Mouse (Mus musculus): ENCODE results near the gene Rilpl1.
A peak's percentile ranks its signal among the peaks of the same experiment; 100 is the strongest.
"Not testable (repeated sequence)": the region's sequence is repeated elsewhere in the genome, so short reads cannot be mapped to it uniquely, and the experiment has no call there.

Rilpl1 gene

DNA sequence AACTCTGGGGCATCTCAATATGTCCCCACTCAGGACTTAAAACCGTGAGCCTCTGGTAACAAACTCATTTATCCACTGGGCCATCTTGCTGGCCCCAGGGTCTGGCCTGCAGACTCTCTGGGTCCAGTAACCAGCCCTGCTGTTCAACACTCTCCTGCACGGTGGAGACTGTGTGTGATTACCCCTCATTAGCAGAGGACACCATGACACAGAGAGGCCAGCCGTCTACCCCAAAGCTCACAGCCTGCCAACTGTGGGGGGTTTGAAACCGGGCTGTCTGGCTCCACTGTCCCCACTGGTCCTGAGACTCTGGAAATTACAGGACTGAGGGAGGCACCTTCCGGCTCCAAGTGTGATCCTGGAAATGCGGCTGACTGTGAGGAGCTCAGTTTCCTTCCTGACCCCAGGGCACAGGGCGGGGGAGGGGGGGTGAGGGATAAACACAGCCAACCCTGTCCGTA lies 2.0 kb downstream of the Rilpl1 start:
- DNase-seq (ENCODE audit: low read depth) = no peak

DNA sequence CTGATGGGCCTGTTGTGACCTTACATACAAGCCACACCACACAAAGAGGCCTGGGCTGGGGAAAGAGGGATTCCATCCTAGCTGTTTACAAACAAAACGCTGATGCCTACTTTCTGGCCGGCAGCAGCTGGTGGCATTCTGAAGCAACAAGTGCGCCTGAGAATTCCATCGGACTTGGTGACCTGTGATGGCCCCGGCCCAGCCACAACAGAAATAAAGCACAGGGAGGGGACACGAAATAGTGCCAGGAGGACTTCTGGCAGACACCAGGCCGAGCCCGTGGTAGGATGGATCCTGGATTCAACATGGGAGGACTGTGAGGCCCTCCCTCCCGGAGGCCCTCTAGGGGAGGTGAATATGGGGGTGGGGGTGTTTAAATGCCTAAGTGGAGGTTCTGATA lies 2.4 kb downstream of the Rilpl1 start:
- no peak for DNase-seq (ENCODE audit: low read depth)

DNA sequence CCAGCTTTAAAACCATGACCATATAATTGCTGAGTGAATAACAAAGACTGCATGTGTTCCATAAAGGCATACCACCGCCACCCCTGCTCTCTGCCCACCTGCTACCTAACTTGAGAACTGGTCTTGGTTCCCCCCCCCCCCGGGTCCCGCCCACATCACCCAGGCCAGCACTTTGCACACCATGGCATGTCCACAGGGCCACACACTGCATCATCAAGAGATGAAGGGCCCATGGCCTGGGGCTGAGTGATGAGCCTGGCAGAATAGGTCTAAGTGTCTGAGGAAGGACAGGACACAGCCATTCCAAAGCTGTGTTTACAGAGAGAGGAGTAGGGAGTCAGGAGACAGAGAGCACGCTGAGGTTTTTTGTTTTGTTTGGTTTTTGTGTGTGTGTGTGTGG lies 2.8 kb downstream of the Rilpl1 start:
- no peak for DNase-seq (ENCODE audit: low read depth)

DNA sequence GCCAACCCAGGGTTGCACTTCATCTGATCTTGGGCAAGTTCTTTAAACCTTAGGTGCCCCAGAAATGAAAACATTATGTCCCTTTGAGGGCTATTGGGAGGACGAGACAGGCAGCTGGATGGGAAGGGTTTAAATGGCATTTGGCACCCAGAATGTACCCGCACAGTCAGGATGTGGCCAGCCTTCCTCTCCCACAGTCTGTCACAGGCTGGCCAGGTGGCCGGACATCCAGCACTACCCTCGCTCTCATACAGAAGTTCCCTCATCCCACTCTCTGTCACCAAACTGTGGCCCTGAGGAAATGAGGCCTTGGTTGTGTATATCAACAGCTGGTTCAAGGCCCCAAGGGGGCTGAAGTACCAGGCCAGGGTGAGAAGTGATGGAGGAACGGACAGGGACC lies 6.2 kb downstream of the Rilpl1 start:
- DNase-seq (ENCODE audit: low read depth) = peak; percentile 78

DNA sequence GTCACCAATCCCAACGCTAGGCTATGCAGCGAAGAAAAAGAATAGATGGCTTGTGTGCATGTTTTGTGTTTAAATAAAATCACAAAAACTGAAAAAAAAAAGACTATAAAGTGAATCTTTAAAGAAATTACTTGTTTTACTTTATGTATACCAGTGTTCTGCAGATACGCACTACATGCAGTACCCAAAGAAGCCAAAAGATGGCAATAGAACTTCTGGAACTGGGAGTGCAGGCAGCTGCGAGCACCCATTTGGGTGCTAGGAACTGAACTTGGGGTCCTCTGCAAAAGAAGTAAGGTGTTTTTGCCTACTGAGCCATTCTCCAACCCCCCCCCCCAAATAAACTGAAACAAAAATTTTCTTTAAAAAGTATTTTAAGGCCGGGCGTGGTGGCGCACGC lies 8.2 kb downstream of the Rilpl1 start:
- DNase-seq (ENCODE audit: low read depth) = peak; percentile 55

DNA sequence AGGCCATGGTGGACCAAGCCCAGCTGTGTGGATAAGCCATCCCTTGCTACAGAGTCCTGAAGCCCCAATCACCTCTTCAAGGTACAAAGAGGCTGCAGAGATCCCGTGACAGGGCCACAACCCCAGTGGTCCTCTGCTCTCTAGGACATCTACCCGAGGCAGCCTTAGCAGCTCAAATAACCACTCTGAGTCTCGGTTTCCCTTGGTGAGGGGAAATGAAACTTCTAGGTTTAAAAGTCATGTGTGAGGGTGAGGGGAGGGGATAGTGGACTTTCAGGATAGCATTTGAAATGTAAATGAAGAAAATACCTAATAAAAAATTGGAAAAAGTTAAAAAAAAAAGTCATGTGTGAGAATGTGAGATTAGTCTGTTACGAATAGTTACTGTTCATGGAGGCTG lies 9.6 kb downstream of the Rilpl1 start:
- DNase-seq (ENCODE audit: low read depth) = no peak

DNA sequence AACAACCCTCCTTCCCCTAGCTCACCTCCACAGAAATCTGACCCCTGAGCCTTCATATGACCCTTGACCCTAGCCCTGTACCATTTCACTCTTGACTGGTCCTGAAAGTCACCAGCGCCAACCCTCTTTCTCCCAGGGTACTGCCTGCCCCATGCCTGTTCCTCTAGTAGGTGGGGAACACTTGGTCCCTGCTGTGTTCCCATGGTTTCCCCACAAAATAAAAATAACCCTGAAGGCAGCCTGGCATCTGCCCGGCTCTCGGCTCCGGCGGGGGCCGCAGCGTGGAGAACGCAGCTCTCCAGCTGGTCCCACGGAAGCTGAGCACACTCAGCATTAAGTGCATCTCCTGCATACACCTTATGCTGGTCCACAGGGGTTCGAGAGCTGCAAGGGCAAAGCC lies 12.5 kb downstream of the Rilpl1 start:
- DNase-seq (ENCODE audit: low read depth) = no peak

DNA sequence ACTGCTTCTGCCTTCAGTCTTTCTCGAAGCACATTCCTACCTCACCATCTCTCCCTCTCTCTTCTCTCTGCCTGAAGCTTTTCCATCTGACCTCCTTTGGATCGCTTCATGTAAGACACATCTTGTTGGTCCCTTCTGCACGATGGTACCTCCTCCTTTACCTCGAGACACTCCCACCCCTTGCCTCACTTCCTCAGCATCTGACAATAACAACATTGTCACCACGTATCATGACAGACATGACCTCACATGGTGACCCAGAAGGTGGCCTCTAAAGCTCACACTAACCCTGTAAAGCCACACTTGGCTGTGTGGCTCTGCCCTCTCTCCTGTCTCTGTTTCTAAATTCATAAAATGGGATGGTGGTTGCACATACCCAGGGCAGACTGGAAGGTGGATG lies 15.4 kb downstream of the Rilpl1 start:
- DNase-seq (ENCODE audit: low read depth) = peak; percentile 34

DNA sequence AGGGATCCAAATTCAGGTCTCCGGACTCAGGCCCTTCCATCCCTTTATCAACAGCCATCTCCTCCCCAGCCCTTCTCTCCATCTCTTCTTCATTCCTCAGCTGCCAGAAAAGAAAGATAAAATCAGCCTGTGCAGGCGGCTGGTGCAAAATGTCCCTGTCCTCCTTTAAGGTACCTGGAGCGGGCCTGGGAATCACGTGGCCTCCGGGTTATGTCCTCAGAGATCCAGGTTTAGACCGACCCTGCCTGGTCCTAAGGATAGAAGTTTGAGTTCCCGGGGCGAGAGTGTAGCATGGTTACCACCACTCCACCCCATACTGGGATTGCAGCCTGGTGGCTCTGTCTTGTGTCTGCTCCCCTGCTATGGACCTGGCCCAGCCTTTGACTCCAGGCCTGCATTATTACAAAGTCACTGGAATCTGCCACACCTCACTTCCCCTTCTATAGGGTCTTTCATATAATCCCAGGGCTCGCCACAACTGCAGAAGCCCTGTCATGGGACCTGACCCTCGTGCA lies 20.6 kb downstream of the Rilpl1 start:
- DNase-seq (ENCODE audit: low read depth) = no peak

DNA sequence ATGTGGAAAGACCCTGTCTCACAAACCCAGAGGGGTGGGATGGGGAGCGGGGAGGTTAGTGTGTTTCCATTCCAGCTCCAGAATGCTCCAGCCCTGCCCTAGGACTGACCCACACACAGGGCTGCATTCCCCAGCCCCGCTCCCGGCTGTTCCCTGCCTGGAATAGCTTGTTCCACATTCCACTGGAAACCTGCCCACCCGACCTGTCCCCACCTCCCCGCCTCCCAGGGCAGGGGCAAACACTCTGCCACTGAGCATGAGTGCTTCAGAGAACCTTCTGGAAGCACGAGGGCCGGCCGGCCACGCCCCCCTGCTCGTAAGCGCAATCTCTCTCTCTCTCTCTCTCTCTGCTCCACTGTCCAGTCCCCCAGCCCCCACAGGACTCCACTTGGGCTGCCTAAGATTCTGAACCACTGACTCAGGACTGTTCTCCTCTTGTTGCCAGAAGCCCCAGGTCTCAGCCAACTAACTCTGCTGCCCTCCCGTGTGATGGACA lies 21.4 kb downstream of the Rilpl1 start:
- no peak for DNase-seq (ENCODE audit: low read depth)

GRCm38 (mm10) chr5:124509200-124509599 lies 22.0 kb downstream of the Rilpl1 start:
- DNase-seq (ENCODE audit: low read depth) = no peak

DNA sequence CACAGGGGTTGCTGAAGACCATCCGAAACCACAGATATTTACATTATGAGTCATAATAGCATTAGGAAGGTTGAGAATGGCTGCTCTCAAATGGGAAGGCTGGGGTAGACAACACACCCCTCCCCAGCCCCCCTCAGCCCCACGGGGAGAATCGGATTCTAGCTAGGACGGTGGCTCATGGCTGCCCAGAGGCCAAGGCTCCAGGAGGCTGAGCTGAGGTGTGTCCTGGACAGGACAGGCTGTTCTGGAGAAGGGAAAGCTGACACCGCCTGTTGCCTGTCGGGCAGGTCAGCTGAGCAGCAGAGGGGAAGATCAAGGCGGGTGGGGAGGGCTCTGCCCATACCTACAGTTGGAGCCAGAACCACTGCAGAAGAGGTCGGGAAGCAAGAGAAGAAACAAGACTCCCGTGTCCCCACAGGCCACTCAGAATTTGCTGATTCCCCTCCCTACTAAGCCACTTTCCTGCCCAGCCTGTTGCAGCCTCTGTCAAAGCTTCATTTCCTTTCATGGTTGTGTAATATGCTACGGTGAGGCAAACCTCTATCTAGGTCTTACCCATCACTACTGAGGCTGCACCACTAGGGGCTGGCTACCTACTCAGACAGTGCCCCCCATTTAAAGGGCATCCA lies 24.3 kb downstream of the Rilpl1 start:
- DNase-seq (ENCODE audit: low read depth) = peak; percentile 84

DNA sequence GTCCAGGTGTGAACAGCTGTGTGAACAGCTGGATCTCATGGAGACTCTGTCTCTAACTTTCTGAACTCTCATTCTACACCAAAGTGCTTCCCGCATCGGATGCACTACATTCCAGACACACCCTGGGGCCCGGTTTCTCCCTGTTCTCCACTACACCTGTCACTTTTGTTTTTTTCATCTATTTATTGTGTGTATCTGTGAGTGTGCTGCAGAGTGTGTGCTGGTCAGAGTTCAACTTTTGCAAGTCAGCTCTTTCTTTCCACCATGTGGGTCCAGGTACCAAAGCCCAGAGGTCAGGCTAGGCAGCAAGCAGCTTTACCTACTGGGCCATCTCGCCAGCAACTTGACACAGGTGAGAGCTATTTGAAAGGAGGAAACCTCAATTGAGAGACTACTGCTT lies 26.0 kb downstream of the Rilpl1 start:
- no peak for DNase-seq (ENCODE audit: low read depth)

GRCm38 (mm10) chr5:124503742-124504141 lies 27.4 kb downstream of the Rilpl1 start:
- DNase-seq (ENCODE audit: low read depth) = no peak

GRCm38 (mm10) chr5:124501541-124501940 lies 29.6 kb downstream of the Rilpl1 start:
- DNase-seq (ENCODE audit: low read depth) = no peak

GRCm38 (mm10) chr5:124500573-124500972 lies 30.6 kb downstream of the Rilpl1 start:
- DNase-seq (ENCODE audit: low read depth) = no peak

GRCm38 (mm10) chr5:124500037-124500436 lies 31.2 kb downstream of the Rilpl1 start:
- not testable (repeated sequence) for DNase-seq (ENCODE audit: low read depth)

GRCm38 (mm10) chr5:124499001-124499400 lies 32.2 kb downstream of the Rilpl1 start:
- no peak for DNase-seq (ENCODE audit: low read depth)

GRCm38 (mm10) chr5:124498221-124498876 lies 32.8 kb downstream of the Rilpl1 start:
- DNase-seq (ENCODE audit: low read depth) = peak; percentile 79

- no peak for DNase-seq (ENCODE audit: low read depth)
Measured at GRCm38 (mm10) chr5:124496614-124497514, 34.3 kb downstream of the Rilpl1 start.

DNA sequence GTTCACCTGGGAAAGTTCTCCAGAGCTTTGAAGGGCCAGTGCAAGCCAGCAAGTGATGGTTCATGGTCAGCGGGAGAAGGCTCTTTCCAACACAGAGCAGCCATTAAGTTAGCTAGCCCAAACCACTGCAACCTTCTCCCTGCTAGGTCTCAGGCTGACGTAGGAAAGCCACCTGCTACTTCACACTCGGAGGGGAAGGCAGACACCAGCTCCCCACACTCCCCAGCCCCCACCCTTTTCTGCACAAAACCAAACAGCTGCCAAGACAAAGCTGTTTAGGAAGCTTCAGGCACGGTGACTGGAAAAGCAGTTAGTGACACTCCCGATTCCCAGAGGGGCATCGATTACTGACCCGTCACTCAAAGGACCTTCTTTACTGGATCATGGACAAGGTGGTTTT lies 35.6 kb downstream of the Rilpl1 start:
- no peak for DNase-seq (ENCODE audit: low read depth)

GRCm38 (mm10) chr5:124493455-124493854 lies 37.7 kb downstream of the Rilpl1 start:
- no peak for DNase-seq (ENCODE audit: low read depth)
